Mouse (Mus musculus) thymus, adult 2 months (tissue): Measurements from ENCODE around the gene Tssk1.

Experiments
- CTCF ChIP-seq: fragments of 200-500 bp; IDR thresholded peaks from 2 replicates; pipeline ENCODE4 v1.5.1; 2012; ENCODE audit warnings: mild to moderate bottlenecking, control low read depth, low read length, moderate library complexity, borderline replicate concordance; ENCODE audit not compliant: control insufficient read depth, poor library complexity, insufficient read depth; ENCODE audit errors: extremely low read depth
- POLR2A ChIP-seq: fragments of 200-500 bp; IDR thresholded peaks from 2 replicates; pipeline ENCODE4 v1.6.1; 2012; ENCODE audit warnings: mild to moderate bottlenecking, low read length, control low read depth, moderate library complexity; ENCODE audit not compliant: control insufficient read depth, poor library complexity, insufficient read depth; ENCODE audit errors: extremely low read depth

DNA sequence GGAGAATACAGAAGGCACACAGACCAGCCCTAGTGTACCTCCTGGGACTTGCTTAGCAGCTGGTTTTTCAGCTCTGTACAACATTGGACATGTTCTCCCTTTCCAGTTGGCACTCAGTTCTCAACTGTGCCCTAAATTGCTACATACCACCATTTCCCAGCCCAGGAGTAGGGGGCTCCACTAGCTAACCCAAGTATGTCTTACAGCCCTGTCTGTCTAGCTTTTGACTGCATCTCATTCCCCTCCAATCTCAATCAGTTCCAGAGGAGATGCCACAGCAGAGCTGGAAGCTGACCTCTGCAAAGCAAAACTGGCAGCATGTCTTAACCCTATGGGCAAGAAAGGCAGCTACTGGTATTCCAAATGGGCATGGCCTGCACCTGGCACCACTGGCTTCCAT lies 2.1 kb downstream of the Tssk1 start:
- TF ChIP-seq CTCF (no peak), POLR2A (no peak)
